Mouse (Mus musculus): Measurements from ENCODE around the gene Itga1.

The Itga1 gene

GRCm38 (mm10) chr13:115099381-115099780 lies 2.4 kb downstream of the Itga1 start:
- no peak for DNase-seq (ENCODE audit: low read depth, low spot score)

DNA sequence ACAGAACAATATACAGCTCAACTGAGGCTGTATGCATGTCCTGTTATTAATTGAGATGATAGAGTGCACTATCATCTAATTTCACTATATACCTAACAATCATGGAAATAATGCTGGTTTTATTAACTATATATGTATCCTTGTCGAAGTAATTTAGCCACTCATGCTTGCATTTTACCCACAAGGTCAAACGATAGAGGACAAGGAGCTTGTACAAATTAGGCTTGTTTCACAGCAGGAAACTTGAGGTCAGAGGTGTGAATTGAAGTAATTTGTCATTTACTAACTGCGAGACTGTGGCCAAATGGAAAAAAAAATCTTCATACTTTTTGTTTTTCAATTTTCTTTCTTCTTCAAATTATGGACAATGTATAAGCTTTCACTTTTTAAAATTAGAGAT lies 3.5 kb downstream of the Itga1 start:
- DNase-seq (ENCODE audit: low read depth, low spot score), result no peak

- DNase-seq (ENCODE audit: low read depth, low spot score), result no peak
Measured at GRCm38 (mm10) chr13:115096965-115097364, 4.8 kb downstream of the Itga1 start.

- no peak for DNase-seq (ENCODE audit: low read depth, low spot score)
Measured at GRCm38 (mm10) chr13:115096216-115096615, 5.5 kb downstream of the Itga1 start.

DNA sequence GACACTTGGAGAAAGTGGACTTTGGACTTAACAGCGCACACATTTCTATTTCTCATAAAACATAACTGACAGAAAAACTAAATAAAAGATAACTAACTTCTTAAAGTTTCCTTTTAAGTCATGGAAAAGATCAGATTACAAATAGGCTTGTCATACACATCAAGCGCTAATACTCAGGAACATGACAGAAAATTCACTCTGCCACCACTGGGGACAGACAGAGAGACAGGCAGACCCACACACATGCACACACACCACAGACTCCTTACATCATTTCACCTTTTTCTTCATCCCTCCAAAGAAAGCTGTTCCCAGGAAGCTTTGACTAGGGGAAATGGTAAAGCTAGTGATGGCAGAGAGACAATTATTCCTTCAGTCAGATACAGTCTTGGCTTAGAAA lies 6.4 kb downstream of the Itga1 start:
- no peak for DNase-seq (ENCODE audit: low read depth, low spot score)

DNA sequence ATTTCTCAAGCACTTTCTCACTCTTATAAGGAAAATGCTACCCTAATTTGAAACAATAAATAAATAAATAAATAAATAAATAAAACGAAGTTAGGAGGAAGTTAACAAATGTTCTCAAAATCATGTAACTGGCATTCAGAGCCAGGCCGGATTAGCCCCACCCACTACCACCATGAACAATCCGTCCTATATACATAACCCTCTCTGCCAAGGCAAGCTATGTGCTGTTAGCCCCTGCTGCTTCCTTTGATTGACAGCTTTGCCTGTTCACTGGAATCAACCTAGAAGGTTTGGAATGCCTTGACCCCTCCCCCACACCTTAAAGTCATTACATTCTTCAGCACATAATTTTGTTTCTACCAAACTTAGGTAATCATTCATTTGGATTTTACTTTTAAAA lies 10.3 kb downstream of the Itga1 start:
- DNase-seq (ENCODE audit: low read depth, low spot score), result no peak

GRCm38 (mm10) chr13:115090977-115091445 lies 10.8 kb downstream of the Itga1 start:
- DNase-seq (ENCODE audit: low read depth, low spot score), result no peak

GRCm38 (mm10) chr13:115090069-115090976 lies 11.4 kb downstream of the Itga1 start, which contains the start of gene Pelo:
TSS of gene Pelo (minus strand) at chr13:115090186.
- peak; percentile 85 for DNase-seq (ENCODE audit: low read depth, low spot score)

GRCm38 (mm10) chr13:115089395-115090025 lies 12.3 kb downstream of the Itga1 start:
- no peak for DNase-seq (ENCODE audit: low read depth, low spot score)

GRCm38 (mm10) chr13:115089020-115089394 lies 12.8 kb downstream of the Itga1 start:
- no peak for DNase-seq (ENCODE audit: low read depth, low spot score)

GRCm38 (mm10) chr13:115085974-115086373 lies 15.8 kb downstream of the Itga1 start:
- DNase-seq (ENCODE audit: low read depth, low spot score), result no peak

DNA sequence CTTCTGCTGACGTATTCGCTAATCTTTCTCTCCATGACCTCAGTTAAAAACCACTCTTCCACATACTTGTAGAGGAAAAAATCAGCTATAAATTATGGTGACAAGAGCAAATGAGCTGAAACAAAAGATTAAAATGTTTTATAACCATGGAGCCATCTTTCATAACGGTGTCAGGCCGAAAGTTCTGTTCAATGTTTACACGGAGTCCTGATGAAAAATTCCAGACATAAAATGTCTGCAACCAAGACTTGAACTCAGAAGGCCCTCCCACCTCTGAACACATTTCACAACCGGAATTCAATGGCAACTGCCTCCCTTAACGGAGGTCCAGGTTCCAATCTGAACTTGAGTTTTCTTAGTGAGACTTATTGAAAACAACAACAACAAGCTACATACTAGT lies 19.4 kb downstream of the Itga1 start:
- no peak for DNase-seq (ENCODE audit: low read depth, low spot score)

GRCm38 (mm10) chr13:115079996-115080585 lies 21.7 kb downstream of the Itga1 start:
- no peak for DNase-seq (ENCODE audit: low read depth, low spot score)

DNA sequence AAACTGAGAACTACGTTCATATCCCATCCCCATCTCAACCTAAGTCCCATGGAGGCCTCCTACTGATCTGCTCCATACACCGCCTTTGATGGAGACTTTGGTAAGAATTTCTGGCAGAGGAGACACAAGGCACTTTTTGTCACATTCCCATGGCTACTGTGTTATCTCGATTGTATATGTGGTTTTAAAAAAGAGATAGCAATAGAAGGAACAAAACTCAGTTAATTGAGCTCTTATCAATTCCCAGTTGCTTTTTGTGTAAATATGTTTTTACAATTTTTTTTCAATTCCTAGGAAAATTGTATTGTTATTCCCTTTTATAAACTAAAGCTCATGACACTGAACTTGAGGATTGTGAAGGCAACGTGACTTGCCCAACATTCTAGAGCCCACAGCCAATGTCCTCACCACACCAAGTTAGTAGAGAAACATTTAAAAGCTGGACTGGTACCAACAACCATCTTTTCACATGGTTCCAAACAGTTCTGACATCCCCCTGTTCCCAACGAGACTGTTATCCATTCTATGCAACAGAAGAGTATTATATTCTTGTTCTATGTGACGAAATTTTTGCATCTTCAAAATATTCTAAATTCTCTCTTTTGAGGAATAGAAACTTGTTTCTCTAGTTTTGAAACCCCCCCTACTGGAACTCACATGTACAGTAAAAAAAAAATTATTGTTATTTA lies 22.6 kb downstream of the Itga1 start:
- DNase-seq (ENCODE audit: low read depth, low spot score), result no peak

- DNase-seq (ENCODE audit: low read depth, low spot score), result no peak
Measured at GRCm38 (mm10) chr13:115077346-115078134, 24.2 kb downstream of the Itga1 start.

DNA sequence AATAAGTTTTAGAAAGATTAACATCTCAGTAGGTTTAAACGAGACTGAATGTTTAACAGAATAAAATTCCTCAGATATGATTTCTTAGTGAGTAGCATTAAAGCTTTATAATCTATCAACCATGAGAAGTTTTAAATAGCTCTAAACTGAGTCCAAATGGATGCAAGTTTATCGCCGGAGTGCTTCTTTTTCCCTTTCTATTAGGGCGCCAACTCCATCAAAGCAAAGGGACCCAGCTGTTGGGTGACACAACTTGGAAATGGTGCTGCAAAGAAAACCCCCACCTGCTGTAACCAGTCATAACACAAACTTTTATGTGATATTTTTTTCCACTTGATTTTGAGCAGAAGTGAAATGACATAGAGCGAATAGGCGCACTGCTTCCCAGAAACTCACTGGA lies 29.4 kb downstream of the Itga1 start:
- no peak for DNase-seq (ENCODE audit: low read depth, low spot score)

DNA sequence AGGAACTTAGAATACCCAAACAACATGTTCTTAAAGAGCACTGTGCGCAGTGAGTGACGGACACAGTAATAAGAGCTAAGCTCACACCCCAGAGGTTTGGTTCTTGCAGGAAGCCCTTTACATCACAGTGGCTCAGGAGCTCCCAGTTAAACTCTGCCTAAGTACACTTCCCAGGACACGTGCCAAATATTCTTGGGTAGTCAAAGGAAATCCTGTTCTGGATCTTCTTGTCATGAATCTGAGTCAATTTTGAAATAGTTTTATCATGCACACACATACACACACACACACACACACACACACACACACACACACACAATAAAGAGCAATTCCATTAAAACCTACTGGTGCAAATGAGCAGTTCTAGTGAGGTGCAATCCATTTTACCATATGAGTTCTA lies 30.3 kb downstream of the Itga1 start:
- DNase-seq (ENCODE audit: low read depth, low spot score), result no peak

GRCm38 (mm10) chr13:115067968-115068330 lies 33.8 kb downstream of the Itga1 start:
- no peak for DNase-seq (ENCODE audit: low read depth, low spot score)

DNA sequence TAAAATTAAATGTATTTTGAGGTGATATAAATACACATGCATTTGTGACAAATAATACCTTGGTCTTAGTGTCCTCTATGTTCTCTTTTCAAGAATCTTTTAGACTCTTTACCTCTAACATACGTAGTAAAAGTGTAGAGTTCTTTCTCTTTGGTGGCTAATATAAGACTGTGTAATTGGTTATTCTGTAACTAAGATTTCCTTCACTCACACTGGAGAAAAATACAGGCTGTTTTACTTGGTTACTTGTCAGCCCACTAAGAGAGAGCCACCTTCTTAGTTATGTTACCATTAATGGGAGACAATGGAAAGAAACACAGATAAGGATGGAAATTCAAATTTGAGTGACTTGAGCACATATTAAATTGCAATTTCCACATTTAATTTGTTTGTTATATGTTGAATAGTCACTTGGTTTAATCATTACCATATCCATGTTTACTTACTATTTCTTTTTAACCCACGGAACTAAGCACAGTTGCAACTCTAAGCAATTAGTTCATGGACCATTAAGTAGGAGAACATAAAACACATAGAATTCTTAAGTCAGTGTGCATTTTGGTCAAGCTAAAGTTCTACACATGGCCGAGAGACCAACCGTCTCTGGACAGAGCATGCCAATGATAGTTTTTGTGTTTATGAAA lies 34.3 kb downstream of the Itga1 start:
- no peak for DNase-seq (ENCODE audit: low read depth, low spot score)

DNA sequence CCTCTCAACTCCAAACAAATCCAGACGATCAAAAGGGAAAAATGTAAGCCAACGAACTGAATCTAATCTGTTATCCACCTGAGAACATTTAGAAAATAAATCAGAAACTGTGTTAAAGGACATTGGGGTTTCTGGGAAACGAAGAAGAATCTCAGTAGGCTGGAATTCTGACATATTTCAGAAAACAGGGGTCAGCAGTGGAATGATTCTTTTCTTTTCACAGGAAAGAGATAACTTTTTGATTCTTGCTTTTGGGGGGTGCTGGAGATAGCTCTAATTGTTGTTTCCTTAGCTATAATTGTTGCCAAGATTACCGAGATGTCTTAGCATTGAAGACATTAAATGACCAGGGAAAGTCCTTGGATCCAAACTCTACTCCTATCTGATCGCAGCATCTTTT lies 44.2 kb downstream of the Itga1 start:
- DNase-seq (ENCODE audit: low read depth, low spot score), result no peak

DNA sequence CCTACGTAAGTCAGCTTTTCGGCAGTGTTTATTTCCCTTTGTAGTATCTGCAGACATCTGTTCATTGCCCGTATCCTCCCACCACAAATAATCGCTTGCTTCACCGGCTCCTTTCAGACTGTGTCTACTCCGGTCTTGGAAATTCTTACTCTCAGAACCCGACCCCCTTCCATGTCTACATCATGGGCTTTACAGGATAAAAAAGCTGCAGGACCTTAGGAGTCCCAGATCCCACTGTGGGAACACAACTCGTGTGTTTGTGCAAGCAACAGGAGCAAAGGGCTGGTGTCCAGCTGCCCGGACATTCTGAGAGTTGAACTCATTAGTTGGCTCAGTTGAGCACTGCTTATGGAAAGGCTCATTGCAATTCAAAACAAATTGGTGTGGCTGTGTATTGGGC lies 47.0 kb downstream of the Itga1 start:
- DNase-seq (ENCODE audit: low read depth, low spot score), result no peak

Measured in retina, postnatal 7 days (tissue).